Mouse (Mus musculus) forebrain, embryonic 16.5 days (tissue): ENCODE data around the gene 2210017I01Rik. TPM values are rescaled to one million over a fixed set of nuclear protein-coding genes. Genes with fewer than 3 reads are reported as not detected.

Experiments
- ATAC-seq: fragments of 200-750 bp; cut with Nextera tagmentation; 2 replicates; pipeline ENCODE4 v1.8.0; 2017; ENCODE audit warnings: mild to moderate bottlenecking, moderate library complexity
- H3K27ac ChIP-seq: fragments of 300-500 bp; sonication (generic); 2 replicates; pipeline ENCODE4 v1.5.1; 2014; ENCODE audit warnings: low read length, control low read depth
- H3K27me3 ChIP-seq: fragments of 300-500 bp; sonication (generic); replicated peaks from 2 replicates; pipeline ENCODE4 v1.6.1; 2014; ENCODE audit warnings: low read length; ENCODE audit not compliant: control insufficient read depth, insufficient read depth
- H3K36me3 ChIP-seq: fragments of 300-500 bp; sonication (generic); 2 replicates; pipeline ENCODE4 v1.6.1; 2014; ENCODE audit not compliant: control insufficient read depth, insufficient read depth
- H3K4me1 ChIP-seq: fragments of 300-500 bp; sonication (generic); replicated peaks from 2 replicates; pipeline ENCODE4 v1.6.1; 2014; ENCODE audit warnings: low read length; ENCODE audit not compliant: control insufficient read depth, insufficient read depth
- H3K4me2 ChIP-seq: fragments of 300-500 bp; sonication (generic); 2 replicates; pipeline ENCODE4 v1.6.1; 2014; ENCODE audit warnings: mild to moderate bottlenecking, low read length, control low read depth
- H3K4me3 ChIP-seq: fragments of 300-500 bp; sonication (generic); replicated peaks from 2 replicates; pipeline ENCODE4 v1.5.1; 2014; ENCODE audit warnings: mild to moderate bottlenecking, low read length, control low read depth
- H3K9ac ChIP-seq: fragments of 300-500 bp; sonication (generic); replicated peaks from 2 replicates; pipeline ENCODE4 v1.6.1; 2014; ENCODE audit warnings: low read depth, low read length, control low read depth
- H3K9me3 ChIP-seq: fragments of 300-500 bp; sonication (generic); 2 replicates; pipeline ENCODE4 v1.6.1; 2016; ENCODE audit warnings: low read length; ENCODE audit not compliant: control insufficient read depth
- WGBS: fragments of 180-500 bp; shearing (Covaris S2); extraction: QIAGEN DNeasy Blood & Tissue Kit; methylation state at CpG from one replicate; pipeline ENCODE4 v1.1.7; 2014; 5-methylcytosine and 5-hydroxymethylcytosine counted together
- polyA plus RNA-seq: library from polyadenylated mRNA; unstranded; fragments of >200 nt; fragmentation: Nextera tagmentation; extraction: Ambion mirVana; gene quantifications from 2 replicates; pipeline ENCODE4 v1.2.1, GENCODE M21; 2015

The 2210017I01Rik gene
- polyA plus RNA-seq, 1 experiment from 2014 or later = not detected

DNA sequence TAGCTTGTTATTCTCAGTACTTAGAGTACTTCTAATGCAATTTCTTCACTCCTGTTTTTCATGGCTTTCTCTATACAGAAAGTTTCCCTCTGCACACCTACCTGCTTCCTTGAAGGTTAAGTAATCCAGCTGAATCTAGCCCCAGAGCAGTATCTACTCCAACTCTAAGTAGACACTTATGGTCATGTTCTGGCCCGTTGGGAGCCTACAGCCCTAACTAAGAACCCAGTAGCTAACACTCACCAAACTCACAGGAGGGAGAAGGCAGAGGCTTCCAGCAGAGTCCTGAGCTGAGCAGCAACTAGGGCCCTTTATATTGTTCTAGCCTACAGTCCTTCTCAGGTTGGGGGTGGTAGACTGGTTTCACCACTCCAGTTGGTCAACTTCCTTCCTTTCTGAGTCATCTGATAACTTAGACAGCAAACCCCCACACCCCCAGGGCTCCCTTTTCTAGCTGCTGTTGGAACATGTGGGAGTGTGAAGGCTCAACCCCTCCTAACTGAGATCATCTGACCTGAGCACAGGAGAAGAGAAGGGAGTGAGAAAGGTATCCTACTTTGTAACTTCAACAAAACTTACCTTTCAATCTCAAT is 33.7 kb downstream of the 2210017I01Rik start, which contains the start of gene Ivl:
Gene Ivl, minus strand, starts transcription at position 287 of the 593 bp plus-strand sequence.
- no peak within 1 kb of the TSS for H3K4me3 ChIP-seq
- no peaks in the 10 kb centered on the region for H3K4me1 ChIP-seq
- ATAC-seq = no peak
- H3K4me2 ChIP-seq = no peak within 1 kb of the TSS
- 89% methylated on average over 1 of the region's 1 CpGs for WGBS
- no peaks in the 10 kb centered on the region for H3K9me3 ChIP-seq
- H3K27ac ChIP-seq = no peak within 1 kb of the TSS
- H3K36me3 ChIP-seq = no peaks in the 10 kb centered on the region
- H3K9ac ChIP-seq = no peak within 1 kb of the TSS
- no peaks in the 10 kb centered on the region for H3K27me3 ChIP-seq

- no peaks in the 10 kb centered on the region for H3K9me3 ChIP-seq
- no peak overlapping the region for H3K4me3 ChIP-seq
- H3K9ac ChIP-seq = no peak overlapping the region
- no peak for ATAC-seq
- H3K4me2 ChIP-seq = no peak overlapping the region
- 63% methylated on average over 2 of the region's 2 CpGs for WGBS
- H3K27me3 ChIP-seq = no peaks in the 10 kb centered on the region
- H3K36me3 ChIP-seq = no peaks in the 10 kb centered on the region
- no peaks in the 10 kb centered on the region for H3K4me1 ChIP-seq
- H3K27ac ChIP-seq = no peak overlapping the region
Measured at GRCm38 (mm10) chr3:92572514-92573155, 34.7 kb downstream of the 2210017I01Rik start.

- Histone ChIP-seq H3K36me3 (no peaks in the 10 kb centered on the region), H3K9ac (no peak overlapping the region), H3K4me3 (no peak overlapping the region), H3K4me2 (no peak overlapping the region), H3K9me3 (no peaks in the 10 kb centered on the region), H3K27me3 (no peaks in the 10 kb centered on the region), H3K4me1 (no peaks in the 10 kb centered on the region), H3K27ac (no peak overlapping the region)
- no peak for ATAC-seq
- 92% methylated on average over 2 of the region's 2 CpGs for WGBS
Measured at GRCm38 (mm10) chr3:92568752-92569151, 38.5 kb downstream of the 2210017I01Rik start.

- H3K4me1 ChIP-seq = no peaks in the 10 kb centered on the region
- no peak overlapping the region for H3K27ac ChIP-seq
- H3K9me3 ChIP-seq = no peaks in the 10 kb centered on the region
- no peaks in the 10 kb centered on the region for H3K27me3 ChIP-seq
- H3K4me3 ChIP-seq = no peak overlapping the region
- H3K9ac ChIP-seq = no peak overlapping the region
- no peaks in the 10 kb centered on the region for H3K36me3 ChIP-seq
- no peak overlapping the region for H3K4me2 ChIP-seq
- no peak for ATAC-seq
Measured at GRCm38 (mm10) chr3:92565418-92565817, 41.9 kb downstream of the 2210017I01Rik start.

Other genes with a start within 250 kb of the 2210017I01Rik start
- not detected in 2 replicates for gene Sprr2f, start 242.3 kb downstream of the 2210017I01Rik start, polyA plus RNA-seq
- not detected in 2 replicates for gene Sprr2h, start 221.8 kb downstream of the 2210017I01Rik start, polyA plus RNA-seq
- gene Sprr2i, start 199.5 kb downstream of the 2210017I01Rik start, polyA plus RNA-seq = not detected in 2 replicates
- not detected in 2 replicates for gene Sprr2j-ps, start 189.4 kb downstream of the 2210017I01Rik start, polyA plus RNA-seq
- gene Gm9774, start 178.1 kb downstream of the 2210017I01Rik start, polyA plus RNA-seq = 5.5 and 9.6 TPM in 2 replicates
- gene Sprr2k, start 174.9 kb downstream of the 2210017I01Rik start, polyA plus RNA-seq = not detected in 2 replicates
- gene Sprr1b, start 168.7 kb downstream of the 2210017I01Rik start, polyA plus RNA-seq = not detected in 2 replicates
- not detected in 2 replicates for gene Sprr3, start 148.8 kb downstream of the 2210017I01Rik start, polyA plus RNA-seq
- gene Sprr1a, start 121.6 kb downstream of the 2210017I01Rik start, polyA plus RNA-seq = 0.32 TPM in 1 of 2 replicates, not detected in the other
- not detected in 2 replicates for gene Sprr4, start 107.0 kb downstream of the 2210017I01Rik start, polyA plus RNA-seq
- not detected in 2 replicates for gene 2310046K23Rik, start 73.0 kb downstream of the 2210017I01Rik start, polyA plus RNA-seq
- not detected in 2 replicates for gene Ivl, start 33.8 kb downstream of the 2210017I01Rik start, polyA plus RNA-seq
- gene Smcp, start 18.5 kb downstream of the 2210017I01Rik start, polyA plus RNA-seq = not detected in 2 replicates
- not detected in 2 replicates for gene Lce6a, start 14.2 kb upstream of the 2210017I01Rik start, polyA plus RNA-seq
- not detected in 2 replicates for gene Lce1a1, start 40.8 kb upstream of the 2210017I01Rik start, polyA plus RNA-seq
- gene Lce1b, start 49.4 kb upstream of the 2210017I01Rik start, polyA plus RNA-seq = not detected in 2 replicates
- not detected in 2 replicates for gene Lce1a2, start 62.8 kb upstream of the 2210017I01Rik start, polyA plus RNA-seq
- not detected in 2 replicates for gene Lce1c, start 71.8 kb upstream of the 2210017I01Rik start, polyA plus RNA-seq
- gene Lce1d, start 79.7 kb upstream of the 2210017I01Rik start, polyA plus RNA-seq = not detected in 2 replicates
- not detected in 2 replicates for gene Lce1e, start 101.6 kb upstream of the 2210017I01Rik start, polyA plus RNA-seq
- not detected in 2 replicates for gene Lce1f, start 112.9 kb upstream of the 2210017I01Rik start, polyA plus RNA-seq
- not detected in 2 replicates for gene Gm38119, start 131.6 kb upstream of the 2210017I01Rik start, polyA plus RNA-seq
- gene Lce1g, start 144.8 kb upstream of the 2210017I01Rik start, polyA plus RNA-seq = not detected in 2 replicates
- gene Lce1h, start 157.6 kb upstream of the 2210017I01Rik start, polyA plus RNA-seq = not detected in 2 replicates
- gene Lce1i, start 171.4 kb upstream of the 2210017I01Rik start, polyA plus RNA-seq = not detected in 2 replicates
- not detected in 2 replicates for gene Lce1j, start 183.0 kb upstream of the 2210017I01Rik start, polyA plus RNA-seq
- gene Lce1k, start 200.4 kb upstream of the 2210017I01Rik start, polyA plus RNA-seq = not detected in 2 replicates
- gene Kprp, start 219.8 kb upstream of the 2210017I01Rik start, polyA plus RNA-seq = not detected in 2 replicates
- not detected in 2 replicates for gene Lce1l, start 243.8 kb upstream of the 2210017I01Rik start, polyA plus RNA-seq